Mouse (Mus musculus) erythroblast, embryonic 14.5 days (primary cell): Measurements from ENCODE around the gene Cuedc1.

Experiments used
- GATA1 ChIP-seq: IDR thresholded peaks from 2 replicates; pipeline ENCODE4 v1.6.1; 2012; ENCODE audit warnings: low read length, inconsistent platforms, mixed read lengths
- TAL1 ChIP-seq: IDR thresholded peaks from 3 replicates; pipeline ENCODE4 v1.6.1; 2012; ENCODE audit warnings: low read length, inconsistent platforms, mixed read lengths

- TF ChIP-seq TAL1 (no peak), GATA1 (no peak)
Measured at GRCm38 (mm10) chr11:88211824-88212582, 114.1 kb downstream of the Cuedc1 start.
